28 mouse cellular contexts compared by ENCODE assay signal in genomic region chr1:36928357-36929330, GRCm38 (mm10). TPM values are rescaled to one million over a fixed set of nuclear protein-coding genes. Genes with fewer than 3 reads are reported as not detected.
DNase-seq lines count a peak whose midpoint lies in the region; ATAC-seq and TF ChIP-seq lines count a peak whose summit lies in the region.
"Had no signal": no experiment of that assay in that cellular context is flagged by ENCODE, and none has a peak within 500 bp of the region (broad histone marks: within the 10 kb centered on the region; RNA-seq: fewer than 3 reads in every experiment).

No protein-coding gene starts in this region.

- H3K27me3 ChIP-seq in liver, adult 2 months (ENCODE audit: control insufficient read depth, insufficient read depth, low read length) = no peaks in the 10 kb centered on the region
- H3K27me3 ChIP-seq in ES-Bruce4 (ENCODE audit: control insufficient read depth, insufficient read depth, low read length, poor library complexity, severe bottlenecking) = no peaks in the 10 kb centered on the region
- no peaks in the 10 kb centered on the region for H3K27me3 ChIP-seq in liver, postnatal 0 days (ENCODE audit: insufficient read depth, low read length)
- H3K27me3 ChIP-seq in cerebellum, adult 2 months (ENCODE audit: control insufficient read depth, insufficient read depth, low read length) = no peaks in the 10 kb centered on the region
- H3K27me3 ChIP-seq: embryonic facial prominence, embryonic 13.5 days; hindbrain, embryonic 12.5 days; intestine, embryonic 15.5 days; neural tube, embryonic 13.5 days had no signal

- H3K9ac ChIP-seq in liver, adult 2 months (ENCODE audit: low read depth, low read length) = no peak overlapping the region
- no peak overlapping the region for H3K9ac ChIP-seq in ES-Bruce4 (ENCODE audit: low read depth, poor library complexity, severe bottlenecking)
- no peak overlapping the region for H3K9ac ChIP-seq in liver, postnatal 0 days (replicated peaks)
- H3K9ac ChIP-seq: embryonic facial prominence, embryonic 13.5 days; forebrain, postnatal 0 days; hindbrain, embryonic 12.5 days; intestine, embryonic 15.5 days; liver, embryonic 14.5 days; neural tube, embryonic 13.5 days had no signal

- H3K9me3 ChIP-seq in ES-Bruce4 (replicated peaks; ENCODE audit: control insufficient read depth, insufficient read depth, low read length, poor library complexity, severe bottlenecking) = no peaks in the 10 kb centered on the region
- H3K9me3 ChIP-seq in liver, postnatal 0 days (ENCODE audit: low read length) = no peaks in the 10 kb centered on the region
- H3K9me3 ChIP-seq: embryonic facial prominence, embryonic 13.5 days; hindbrain, embryonic 12.5 days; intestine, embryonic 15.5 days; midbrain, embryonic 10.5 days; neural tube, embryonic 13.5 days had no signal

- H3K4me2 ChIP-seq in liver, postnatal 0 days (ENCODE audit: low read depth, low read length) = no peak overlapping the region
- H3K4me2 ChIP-seq: embryonic facial prominence, embryonic 13.5 days; hindbrain, embryonic 12.5 days; intestine, embryonic 15.5 days; neural tube, embryonic 13.5 days had no signal

- TF ChIP-seq CTCF in liver, adult 2 months (IDR thresholded peaks at IDR 0.05; ENCODE audit: low read depth, low read length) = no peak
- TF ChIP-seq CTCF in ES-Bruce4 (IDR thresholded peaks at IDR 0.05; ENCODE audit: low read depth, low read length) = no peak
- TF ChIP-seq CTCF in liver, postnatal 0 days (IDR thresholded peaks at IDR 0.05; ENCODE audit: low read depth) = no peak
- TF ChIP-seq CTCF in cerebellum, adult 2 months (IDR thresholded peaks at IDR 0.05; ENCODE audit: borderline replicate concordance, insufficient read depth, low read depth, low read length) = no peak

- ATAC-seq in liver, postnatal 0 days = 0 out of 2 replicates have a peak, but pooled peaks have one; percentile 9
- ATAC-seq: forebrain, postnatal 0 days; hindbrain, postnatal 0 days; intestine, embryonic 15.5 days; midbrain, embryonic 16.5 days had no signal

- peaks cover 40% of the 10 kb centered on the region for H3K79me2 ChIP-seq in liver, adult 2 months (ENCODE audit: control insufficient read depth, insufficient read depth, low read length)

- no peaks in the 10 kb centered on the region for H3K36me3 ChIP-seq in liver, adult 2 months (ENCODE audit: control insufficient read depth, insufficient read depth, low read length)
- H3K36me3 ChIP-seq in ES-Bruce4 (ENCODE audit: control insufficient read depth, insufficient read depth, low read length, poor library complexity, severe bottlenecking) = no peaks in the 10 kb centered on the region
- H3K36me3 ChIP-seq in liver, postnatal 0 days (replicated peaks; ENCODE audit: insufficient read depth, low read length) = peaks cover 5% of the 10 kb centered on the region
- H3K36me3 ChIP-seq: embryonic facial prominence, embryonic 13.5 days; hindbrain, embryonic 12.5 days; intestine, embryonic 15.5 days; midbrain, embryonic 10.5 days; neural tube, embryonic 13.5 days had no signal

- DNase-seq in liver, adult 2 months (ENCODE audit: extremely low read depth, low read depth, low spot score) = peak; percentile 82
- DNase-seq in liver (no peak), NIH3T3 (ENCODE audit: low read depth) (peak; percentile 34)
- no peak for DNase-seq in liver, postnatal 0 days
- DNase-seq in layer of hippocampus, postnatal 14 days (ENCODE audit: low spot score in 2 of 2) = no peak
- no peak for DNase-seq in gastrocnemius, postnatal 4 days (ENCODE audit: low spot score in 2 of 2)
- no peak for DNase-seq in cerebellum, adult 2 months
- DNase-seq: adrenal gland, adult 8-10 months; B cell, adult 2 months; cerebellum, adult 9-11 months; forebrain, postnatal 0 days; heart, adult 18-20 months; heart, postnatal 36 days; kidney, adult 9 months; kidney, postnatal 10 days; lung, postnatal 14 days; thymus, postnatal 14 days had no signal

- no peak overlapping the region for H3K4me3 ChIP-seq in liver, adult 2 months (ENCODE audit: insufficient read depth, low read depth, low read length)
- no peak overlapping the region for H3K4me3 ChIP-seq in ES-Bruce4 (ENCODE audit: low read depth, low read length)
- H3K4me3 ChIP-seq in liver, postnatal 0 days (ENCODE audit: low read depth, low read length) = no peak overlapping the region
- no peak overlapping the region for H3K4me3 ChIP-seq in cerebellum, adult 2 months (replicated peaks; ENCODE audit: insufficient read depth, low read depth, low read length)
- H3K4me3 ChIP-seq: embryonic facial prominence, embryonic 13.5 days; erythroblast, embryonic 14.5 days; hindbrain, embryonic 12.5 days; intestine, embryonic 15.5 days; midbrain, embryonic 10.5 days; myocyte; neural tube, embryonic 13.5 days had no signal

- no peak for TF ChIP-seq EP300 in ES-Bruce4 (IDR thresholded peaks at IDR 0.05; ENCODE audit: insufficient read depth, low read depth, low read length)
- no peak for TF ChIP-seq EP300 in liver, postnatal 0 days (IDR thresholded peaks at IDR 0.05; ENCODE audit: low read depth)

- H3K4me1 ChIP-seq in liver, adult 2 months (ENCODE audit: control insufficient read depth, insufficient read depth, low read length) = peaks cover 19% of the 10 kb centered on the region
- peaks cover 5% of the 10 kb centered on the region for H3K4me1 ChIP-seq in ES-Bruce4 (ENCODE audit: control insufficient read depth, insufficient read depth, low read length)
- H3K4me1 ChIP-seq in liver, postnatal 0 days (ENCODE audit: insufficient read depth) = peaks cover 46% of the 10 kb centered on the region
- H3K4me1 ChIP-seq in cerebellum, adult 2 months (ENCODE audit: control insufficient read depth, insufficient read depth, low read length) = peaks cover 3% of the 10 kb centered on the region
- H3K4me1 ChIP-seq: hindbrain, embryonic 12.5 days had no signal

- TF ChIP-seq POLR2A in liver, adult 2 months (IDR thresholded peaks at IDR 0.05; ENCODE audit: extremely low read depth, insufficient read depth, low read length) = no peak
- no peak for TF ChIP-seq POLR2A in ES-Bruce4 (IDR thresholded peaks at IDR 0.05; ENCODE audit: insufficient read depth, low read length)
- no peak for TF ChIP-seq POLR2A in cerebellum, adult 2 months (IDR thresholded peaks at IDR 0.05; ENCODE audit: borderline replicate concordance, insufficient read depth, low read length)

- 52% methylated on average over 6 of the region's 6 CpGs for WGBS in liver, adult 2 months
- WGBS in liver, postnatal 0 days (ENCODE audit: insufficient replicate concordance) = 72% methylated on average over 6 of the region's 6 CpGs
- WGBS in cerebellum, adult 2 months = 84% methylated on average over 6 of the region's 6 CpGs

- no peak overlapping the region for H3K27ac ChIP-seq in liver, adult 2 months (replicated peaks; ENCODE audit: insufficient read depth, low read depth, low read length)
- H3K27ac ChIP-seq in ES-Bruce4 (ENCODE audit: insufficient read depth, low read length) = peak overlapping the region; percentile 5; the same call in 1 of the 2 replicates
- 0 out of 2 replicates have a peak overlapping the region, but pooled peaks have one; percentile 25 for H3K27ac ChIP-seq in liver, postnatal 0 days (ENCODE audit: low read depth)
- H3K27ac ChIP-seq in cerebellum, adult 2 months (ENCODE audit: insufficient read depth, low read length) = no peak overlapping the region
- H3K27ac ChIP-seq: embryonic facial prominence, embryonic 13.5 days; hindbrain, embryonic 12.5 days; hindbrain, postnatal 0 days; intestine, embryonic 15.5 days; liver, embryonic 14.5 days; midbrain, embryonic 10.5 days; neural tube, embryonic 13.5 days had no signal

RNA-seq across cellular contexts. Expression of gene Tmem131, which starts 14.8 kb away (rescaled TPM):
- total RNA-seq in liver, adult 2 months (2014; rRNA removed) = 10.2 and 12.2 TPM in 2 replicates
- 6.1 and 6.3 TPM in 2 replicates for polyA plus RNA-seq in liver, adult 2 months (2012; rRNA removed)
- 77.1 and 77.7 TPM in 2 replicates for polyA plus RNA-seq in ES-Bruce4 (2011; ENCODE audit: insufficient read depth, insufficient read length, low read depth, missing spikeins)
- polyA plus RNA-seq in liver, postnatal 0 days (2015; fragmentation: Nextera tagmentation; extraction: Ambion mirVana) = 4.8 and 6.1 TPM in 2 replicates
- total RNA-seq in layer of hippocampus, postnatal 14 days (2021) = 10 to 100 TPM; 57.2 to 59.7 TPM
- 10 to 100 TPM; 77.1 to 88.6 TPM for total RNA-seq in gastrocnemius, postnatal 4 days (2021)
- polyA plus RNA-seq in cerebellum, adult 2 months (2012; rRNA removed) = 31.4 and 32.2 TPM in 2 replicates

Comparison
In these comparisons a context has a peak if more than half of its experiments do, and no peak if none do; other contexts are left out.
1. DNase-seq: peak in liver, adult 2 months (single experiment) and NIH3T3 (single experiment); none in liver (single experiment), liver, postnatal 0 days (single experiment), layer of hippocampus, postnatal 14 days (0 of 2), gastrocnemius, postnatal 4 days (0 of 2) and cerebellum, adult 2 months (0 of 2).
2. H3K27ac ChIP-seq: peak in ES-Bruce4 (single experiment) and liver, postnatal 0 days (single experiment); none in liver, adult 2 months (single experiment) and cerebellum, adult 2 months (single experiment).